Mouse (Mus musculus) midbrain, embryonic 13.5 days (tissue): Measurements from ENCODE around the gene Tbc1d4. TPM values are rescaled to one million over a fixed set of nuclear protein-coding genes. Genes with fewer than 3 reads are reported as not detected.
A peak's percentile ranks its signal among the peaks of the same experiment; 100 is the strongest.
"Not testable (repeated sequence)": the region's sequence is repeated elsewhere in the genome, so short reads cannot be mapped to it uniquely, and the experiment has no call there.

Experiments used
- ATAC-seq: fragments of 200-750 bp; cut with Nextera tagmentation; 2 replicates; pipeline ENCODE4 v1.8.0; 2017; ENCODE audit warnings: mild to moderate bottlenecking, moderate TSS enrichment, moderate library complexity
- H3K27ac ChIP-seq: fragments of 300-500 bp; sonication (generic); 2 replicates; pipeline ENCODE4 v1.5.1; 2015; ENCODE audit warnings: inconsistent platforms, mild to moderate bottlenecking, moderate library complexity
- H3K27me3 ChIP-seq: fragments of 300-500 bp; sonication (generic); 2 replicates; pipeline ENCODE4 v1.6.1; 2015; ENCODE audit warnings: mild to moderate bottlenecking, inconsistent platforms
- H3K36me3 ChIP-seq: fragments of 300-500 bp; sonication (generic); 2 replicates; pipeline ENCODE4 v1.6.1; 2015; ENCODE audit warnings: mild to moderate bottlenecking, inconsistent platforms
- H3K4me1 ChIP-seq: fragments of 300-500 bp; sonication (generic); replicated peaks from 2 replicates; pipeline ENCODE4 v1.6.1; 2015; ENCODE audit warnings: inconsistent platforms
- H3K4me2 ChIP-seq: fragments of 300-500 bp; sonication (generic); replicated peaks from 2 replicates; pipeline ENCODE4 v1.6.1; 2015; ENCODE audit warnings: moderate library complexity, mild to moderate bottlenecking, inconsistent platforms
- H3K4me3 ChIP-seq: fragments of 300-500 bp; sonication (generic); replicated peaks from 2 replicates; pipeline ENCODE4 v1.5.1; 2015; ENCODE audit warnings: mild to moderate bottlenecking, inconsistent platforms
- H3K9ac ChIP-seq: fragments of 300-500 bp; sonication (generic); replicated peaks from 2 replicates; pipeline ENCODE4 v1.6.1; 2015; ENCODE audit warnings: mild to moderate bottlenecking, inconsistent platforms
- H3K9me3 ChIP-seq: fragments of 300-500 bp; sonication (generic); 2 replicates; pipeline ENCODE4 v1.6.1; 2016; ENCODE audit warnings: mild to moderate bottlenecking, inconsistent platforms
- WGBS: fragments of 180-500 bp; shearing (Covaris S2); methylation state at CpG from one replicate; pipeline ENCODE4 v1.1.7; 2015; 5-methylcytosine and 5-hydroxymethylcytosine counted together
- polyA plus RNA-seq: library from polyadenylated mRNA; unstranded; fragments of >200 nt; fragmentation: Nextera tagmentation; extraction: Ambion mirVana; gene quantifications from 2 replicates; pipeline ENCODE4 v1.2.1, GENCODE M21; 2015

The Tbc1d4 gene
- polyA plus RNA-seq, 1 experiment from 2014 or later, result 6.5 TPM

- H3K4me3 ChIP-seq, result no peak overlapping the region
- no peaks in the 10 kb centered on the region for H3K36me3 ChIP-seq
- H3K27me3 ChIP-seq, result no peaks in the 10 kb centered on the region
- WGBS, result 78% methylated on average over 7 of the region's 7 CpGs
- no peak overlapping the region for H3K9ac ChIP-seq
- no peak for ATAC-seq
- no peak overlapping the region for H3K4me2 ChIP-seq
- no peaks in the 10 kb centered on the region for H3K9me3 ChIP-seq
- H3K4me1 ChIP-seq, result no peaks in the 10 kb centered on the region; the same call in 1 of the 2 replicates
- no peak overlapping the region for H3K27ac ChIP-seq
Observed at GRCm38 (mm10) chr14:101593340-101593739, 15.7 kb downstream of the Tbc1d4 start.

- no peak overlapping the region for H3K27ac ChIP-seq
- no peak overlapping the region for H3K4me3 ChIP-seq
- no peaks in the 10 kb centered on the region for H3K9me3 ChIP-seq
- ATAC-seq, result no peak
- H3K36me3 ChIP-seq, result no peaks in the 10 kb centered on the region
- no peak overlapping the region for H3K4me2 ChIP-seq
- H3K9ac ChIP-seq, result no peak overlapping the region
- no peaks in the 10 kb centered on the region; the same call in 1 of the 2 replicates for H3K4me1 ChIP-seq
- H3K27me3 ChIP-seq, result no peaks in the 10 kb centered on the region
- WGBS, result 32% methylated on average over 5 of the region's 5 CpGs
Observed at GRCm38 (mm10) chr14:101591101-101591500, 17.9 kb downstream of the Tbc1d4 start.

- 80% methylated on average over 2 of the region's 4 CpGs for WGBS
- H3K27ac ChIP-seq, H3K4me1 ChIP-seq, H3K27me3 ChIP-seq, H3K4me2 ChIP-seq, H3K9me3 ChIP-seq, H3K36me3 ChIP-seq, H3K9ac ChIP-seq, H3K4me3 ChIP-seq, ATAC-seq: not testable (repeated sequence)
Observed at GRCm38 (mm10) chr14:101588209-101588991, 20.6 kb downstream of the Tbc1d4 start.

GRCm38 (mm10) chr14:101587366-101588040 lies 21.5 kb downstream of the Tbc1d4 start:
- H3K27ac ChIP-seq, H3K4me2 ChIP-seq, H3K27me3 ChIP-seq, H3K4me1 ChIP-seq, H3K9me3 ChIP-seq, H3K9ac ChIP-seq, H3K4me3 ChIP-seq, H3K36me3 ChIP-seq: not testable (repeated sequence)
- 0 out of 2 replicates have a peak, but pooled peaks have one; percentile 24 for ATAC-seq
- 95% methylated on average over 4 of the region's 6 CpGs for WGBS

GRCm38 (mm10) chr14:101586096-101586495 lies 22.9 kb downstream of the Tbc1d4 start:
- H3K4me2 ChIP-seq, result no peak overlapping the region
- 68% methylated on average over 7 of the region's 7 CpGs for WGBS
- H3K27me3 ChIP-seq, result no peaks in the 10 kb centered on the region

GRCm38 (mm10) chr14:101575651-101576050 lies 33.3 kb downstream of the Tbc1d4 start:
- H3K9me3 ChIP-seq, result no peaks in the 10 kb centered on the region
- H3K27ac ChIP-seq, result no peak overlapping the region

More at GRCm38 (mm10) chr14:101586096-101586495, 22.9 kb downstream of the Tbc1d4 start:
- H3K36me3 ChIP-seq, result no peaks in the 10 kb centered on the region
- H3K4me1 ChIP-seq, result no peaks in the 10 kb centered on the region; the same call in 1 of the 2 replicates
- no peak overlapping the region for H3K9ac ChIP-seq
- no peak overlapping the region for H3K27ac ChIP-seq
- no peaks in the 10 kb centered on the region for H3K9me3 ChIP-seq
- no peak for ATAC-seq
- no peak overlapping the region for H3K4me3 ChIP-seq

GRCm38 (mm10) chr14:101574536-101574935 lies 34.5 kb downstream of the Tbc1d4 start:
- Histone ChIP-seq H3K27ac (no peak overlapping the region), H3K4me2 (no peak overlapping the region), H3K27me3 (no peaks in the 10 kb centered on the region), H3K4me3 (no peak overlapping the region), H3K9me3 (no peaks in the 10 kb centered on the region), H3K4me1 (no peaks in the 10 kb centered on the region), H3K9ac (no peak overlapping the region), H3K36me3 (no peaks in the 10 kb centered on the region)
- WGBS, result 100% methylated on average over 1 of the region's 1 CpGs
- ATAC-seq, result no peak

More at GRCm38 (mm10) chr14:101575651-101576050, 33.3 kb downstream of the Tbc1d4 start:
- no peak overlapping the region for H3K9ac ChIP-seq
- no peak overlapping the region for H3K4me2 ChIP-seq
- no peaks in the 10 kb centered on the region for H3K36me3 ChIP-seq
- ATAC-seq, result no peak
- H3K4me1 ChIP-seq, result no peaks in the 10 kb centered on the region
- no peaks in the 10 kb centered on the region for H3K27me3 ChIP-seq
- no peak overlapping the region for H3K4me3 ChIP-seq
- WGBS, result 19% methylated on average over 3 of the region's 3 CpGs

- H3K4me2 ChIP-seq, result no peak overlapping the region
- no peaks in the 10 kb centered on the region for H3K27me3 ChIP-seq
- no peaks in the 10 kb centered on the region for H3K36me3 ChIP-seq
- H3K27ac ChIP-seq, result no peak overlapping the region
- H3K9ac ChIP-seq, result no peak overlapping the region
- ATAC-seq, result no peak
- H3K4me3 ChIP-seq, result no peak overlapping the region
- no peaks in the 10 kb centered on the region for H3K4me1 ChIP-seq
- H3K9me3 ChIP-seq, result no peaks in the 10 kb centered on the region
- 88% methylated on average over 7 of the region's 7 CpGs for whole genome bisulfite sequencing
Observed at GRCm38 (mm10) chr14:101573107-101573614, 35.8 kb downstream of the Tbc1d4 start.

GRCm38 (mm10) chr14:101568828-101569227 lies 40.2 kb downstream of the Tbc1d4 start:
- H3K27me3 ChIP-seq, result no peaks in the 10 kb centered on the region
- H3K4me1 ChIP-seq, result no peaks in the 10 kb centered on the region
- H3K36me3 ChIP-seq, result no peaks in the 10 kb centered on the region
- WGBS, result 91% methylated on average over 2 of the region's 2 CpGs
- ATAC-seq, result no peak
- no peak overlapping the region for H3K4me2 ChIP-seq
- H3K9ac ChIP-seq, result no peak overlapping the region
- H3K27ac ChIP-seq, result no peak overlapping the region
- H3K9me3 ChIP-seq, result no peaks in the 10 kb centered on the region
- no peak overlapping the region for H3K4me3 ChIP-seq

GRCm38 (mm10) chr14:101566717-101567116 lies 42.3 kb downstream of the Tbc1d4 start:
- no peak for ATAC-seq
- H3K27me3 ChIP-seq, result no peaks in the 10 kb centered on the region
- whole genome bisulfite sequencing, result 99% methylated on average over 2 of the region's 2 CpGs
- H3K4me1 ChIP-seq, result no peaks in the 10 kb centered on the region
- no peak overlapping the region for H3K4me3 ChIP-seq
- no peak overlapping the region for H3K4me2 ChIP-seq
- no peak overlapping the region for H3K27ac ChIP-seq
- no peak overlapping the region for H3K9ac ChIP-seq
- no peaks in the 10 kb centered on the region for H3K36me3 ChIP-seq
- H3K9me3 ChIP-seq, result no peaks in the 10 kb centered on the region

- no peaks in the 10 kb centered on the region for H3K36me3 ChIP-seq
- H3K9me3 ChIP-seq, result no peaks in the 10 kb centered on the region
- no peak overlapping the region for H3K4me2 ChIP-seq
- H3K27me3 ChIP-seq, result no peaks in the 10 kb centered on the region
- no peak overlapping the region for H3K9ac ChIP-seq
- H3K27ac ChIP-seq, result no peak overlapping the region
- WGBS, result 59% methylated on average over 3 of the region's 3 CpGs
- H3K4me1 ChIP-seq, result 0 out of 2 replicates have a peak, but pooled peaks cover 4% of the 10 kb centered on the region
- no peak overlapping the region for H3K4me3 ChIP-seq
- ATAC-seq, result no peak
Observed at GRCm38 (mm10) chr14:101565661-101566060, 43.3 kb downstream of the Tbc1d4 start.

- Histone ChIP-seq H3K9me3 (no peaks in the 10 kb centered on the region), H3K36me3 (no peaks in the 10 kb centered on the region), H3K27ac (no peak overlapping the region), H3K9ac (no peak overlapping the region), H3K4me3 (no peak overlapping the region), H3K4me1 (0 out of 2 replicates have a peak, but pooled peaks cover 4% of the 10 kb centered on the region), H3K4me2 (peak overlapping the region; percentile 9; the same call in 1 of the 2 replicates), H3K27me3 (no peaks in the 10 kb centered on the region)
- ATAC-seq, result peak; percentile 67; the same call in 1 of the 2 replicates
- WGBS, result 56% methylated on average over 12 of the region's 12 CpGs
Observed at GRCm38 (mm10) chr14:101561251-101561701, 47.7 kb downstream of the Tbc1d4 start.
